Mouse (Mus musculus) gastrocnemius, adult 8-10 months (tissue): Measurements from ENCODE around the gene Defb22. TPM values are rescaled to one million over a fixed set of nuclear protein-coding genes. Genes with fewer than 3 reads are reported as not detected.

ENCODE experiments used
- DNase-seq, 2 experiments: peaks; one replicate each; pipeline ENCODE4 v3.0.0; 2022; ENCODE audit warnings: low spot score in 2 of 2
- total RNA-seq, 4 experiments: library from RNA; stranded (reverse); gene quantifications; 2 replicates each; pipeline ENCODE4 v1.2.4; 2022

Defb22 gene
- total RNA-seq, 4 experiments from 2014 or later: not detected

- no peak for DNase-seq
Measured at GRCm38 (mm10) chr2:152442322-152442721, 47.6 kb downstream of the Defb22 start.

GRCm38 (mm10) chr2:152439833-152440232 lies 50.1 kb downstream of the Defb22 start:
- no peak for DNase-seq

GRCm38 (mm10) chr2:152438963-152439362 lies 51.0 kb downstream of the Defb22 start:
- DNase-seq: no peak

- DNase-seq: peak; percentile 41 to 45
Measured at GRCm38 (mm10) chr2:152436983-152437860, 52.7 kb downstream of the Defb22 start.

GRCm38 (mm10) chr2:152436405-152436901 lies 53.5 kb downstream of the Defb22 start:
- DNase-seq: no peak

Other genes starting within 250 kb of the Defb22 start
- 10 to 100 TPM; 18.4 to 27.9 (median 24.9) TPM for gene Tbc1d20, start 196.3 kb downstream of the Defb22 start, total RNA-seq
- 10 to 100 TPM; 23.7 to 31.7 (median 27.1) TPM for gene Rbck1, start 157.5 kb downstream of the Defb22 start, total RNA-seq
- 1 to 10 TPM in 2 of 4 experiments, under 1 TPM in 2; 0.58 to 2.0 (median 1.1) TPM for gene Trib3, start 146.1 kb downstream of the Defb22 start, total RNA-seq
- under 1 TPM in 1 of 4 experiments, not detected in 3; 0.22 TPM for gene Nrsn2, start 113.5 kb downstream of the Defb22 start, total RNA-seq
- gene Sox12, start 92.1 kb downstream of the Defb22 start, total RNA-seq: under 1 TPM; 0.34 to 0.58 (median 0.49) TPM
- under 1 TPM; 0.46 to 0.88 (median 0.84) TPM for gene Zcchc3, start 75.1 kb downstream of the Defb22 start, total RNA-seq
- gene 6820408C15Rik, start 74.6 kb downstream of the Defb22 start, total RNA-seq: not detected
- not detected for gene Defb23, start 25.5 kb downstream of the Defb22 start, total RNA-seq
- gene Defb20, start 13.1 kb downstream of the Defb22 start, total RNA-seq: not detected
- gene Defb26, start 21.6 kb upstream of the Defb22 start, total RNA-seq: not detected
- gene Defb28, start 28.1 kb upstream of the Defb22 start, total RNA-seq: not detected
- not detected for gene Defb29, start 50.0 kb upstream of the Defb22 start, total RNA-seq
- not detected for gene Gm17416, start 79.2 kb upstream of the Defb22 start, total RNA-seq
- not detected for gene Defb21, start 82.6 kb upstream of the Defb22 start, total RNA-seq
- not detected for gene Defb19, start 90.2 kb upstream of the Defb22 start, total RNA-seq
- gene Defb45, start 109.3 kb upstream of the Defb22 start, total RNA-seq: under 1 TPM in 1 of 4 experiments, not detected in 3; 0.94 TPM
- gene Defb36, start 114.2 kb upstream of the Defb22 start, total RNA-seq: not detected
- not detected for gene Defb25, start 132.9 kb upstream of the Defb22 start, total RNA-seq
- gene Rem1, start 136.8 kb upstream of the Defb22 start, total RNA-seq: 1 to 10 TPM; 1.5 to 2.5 (median 1.7) TPM
- 10 to 100 TPM; 25.7 to 34.6 (median 28.7) TPM for gene H13, start 179.3 kb upstream of the Defb22 start, total RNA-seq
- gene Mcts2, start 196.9 kb upstream of the Defb22 start, total RNA-seq: 10 to 100 TPM; 10.2 to 12.8 (median 11.9) TPM
- 10 to 100 TPM in 1 of 4 experiments, 1 to 10 TPM in 3; 6.7 to 16.6 (median 8.4) TPM for gene Id1, start 246.1 kb upstream of the Defb22 start, total RNA-seq